Mouse (Mus musculus): ENCODE results near the gene Tnp2. TPM values are rescaled to one million over a fixed set of nuclear protein-coding genes. Genes with fewer than 3 reads are reported as not detected.

The Tnp2 gene
- total RNA-seq, 2 experiments from 2014 or later, result not detected

- no peak for DNase-seq
Measured at GRCm38 (mm10) chr16:10788866-10789265, 406 bp upstream of the Tnp2 start.

DNA sequence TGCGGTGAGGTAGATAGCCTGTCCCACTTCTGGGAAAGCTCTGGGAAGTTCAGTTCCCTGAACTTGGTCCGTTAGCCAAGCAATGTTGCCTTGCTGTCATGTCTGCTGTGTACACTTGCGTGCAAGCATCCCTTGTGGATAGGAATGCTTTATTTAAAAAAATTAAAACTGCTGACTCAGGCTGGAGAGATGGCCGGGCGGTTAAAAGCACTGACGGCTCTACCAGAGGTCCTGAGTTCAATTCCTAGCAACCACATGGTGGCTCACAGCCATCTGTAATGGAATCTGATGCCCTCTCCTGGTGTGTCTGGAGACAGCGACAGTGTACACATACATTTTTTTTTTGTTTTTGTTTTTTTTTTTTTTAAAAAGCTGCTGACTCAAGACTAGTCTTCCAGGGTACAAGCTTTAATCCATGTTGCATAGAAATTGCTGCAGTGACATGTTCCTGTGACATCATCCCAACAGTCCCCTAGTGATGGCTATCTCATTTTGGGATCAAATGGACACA is 857 bp downstream of the Tnp2 start:
- no peak for DNase-seq

GRCm38 (mm10) chr16:10786782-10787547 is 1.5 kb downstream of the Tnp2 start:
- peak; percentile 49 for DNase-seq

- DNase-seq, result peak; percentile 79
Measured at GRCm38 (mm10) chr16:10786288-10786687, 2.2 kb downstream of the Tnp2 start.

GRCm38 (mm10) chr16:10785371-10786231 is 2.9 kb downstream of the Tnp2 start, which contains the start of gene Socs1:
Socs1 (minus strand) TSS chr16:10785536.
- DNase-seq, result peak; percentile 93

GRCm38 (mm10) chr16:10784793-10785370 is 3.6 kb downstream of the Tnp2 start:
- DNase-seq, result peak; percentile 90

- peak; percentile 46 for DNase-seq
Measured at GRCm38 (mm10) chr16:10783883-10784792, 4.3 kb downstream of the Tnp2 start.

DNA sequence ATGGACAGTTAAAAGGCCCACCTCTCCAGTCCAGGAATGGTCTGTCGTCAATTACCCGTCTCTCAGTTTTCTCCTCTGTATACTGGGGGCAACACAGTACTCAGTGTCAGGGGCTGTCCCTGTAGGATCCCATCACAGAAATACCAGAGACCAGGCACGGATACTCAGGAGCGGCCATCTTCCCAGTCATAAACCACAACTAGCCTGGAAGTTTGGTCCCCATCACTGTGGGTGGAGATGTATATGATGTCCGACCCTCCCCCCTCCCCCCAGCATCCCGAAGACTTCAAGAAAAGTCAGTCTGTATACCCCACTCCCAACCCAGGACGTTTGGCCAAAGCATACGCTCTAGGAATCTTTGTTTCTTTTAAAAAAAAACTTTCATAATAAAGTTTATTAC is 5.0 kb downstream of the Tnp2 start:
- DNase-seq, result no peak

GRCm38 (mm10) chr16:10783152-10783434 is 5.4 kb downstream of the Tnp2 start:
- DNase-seq, result no peak

DNA sequence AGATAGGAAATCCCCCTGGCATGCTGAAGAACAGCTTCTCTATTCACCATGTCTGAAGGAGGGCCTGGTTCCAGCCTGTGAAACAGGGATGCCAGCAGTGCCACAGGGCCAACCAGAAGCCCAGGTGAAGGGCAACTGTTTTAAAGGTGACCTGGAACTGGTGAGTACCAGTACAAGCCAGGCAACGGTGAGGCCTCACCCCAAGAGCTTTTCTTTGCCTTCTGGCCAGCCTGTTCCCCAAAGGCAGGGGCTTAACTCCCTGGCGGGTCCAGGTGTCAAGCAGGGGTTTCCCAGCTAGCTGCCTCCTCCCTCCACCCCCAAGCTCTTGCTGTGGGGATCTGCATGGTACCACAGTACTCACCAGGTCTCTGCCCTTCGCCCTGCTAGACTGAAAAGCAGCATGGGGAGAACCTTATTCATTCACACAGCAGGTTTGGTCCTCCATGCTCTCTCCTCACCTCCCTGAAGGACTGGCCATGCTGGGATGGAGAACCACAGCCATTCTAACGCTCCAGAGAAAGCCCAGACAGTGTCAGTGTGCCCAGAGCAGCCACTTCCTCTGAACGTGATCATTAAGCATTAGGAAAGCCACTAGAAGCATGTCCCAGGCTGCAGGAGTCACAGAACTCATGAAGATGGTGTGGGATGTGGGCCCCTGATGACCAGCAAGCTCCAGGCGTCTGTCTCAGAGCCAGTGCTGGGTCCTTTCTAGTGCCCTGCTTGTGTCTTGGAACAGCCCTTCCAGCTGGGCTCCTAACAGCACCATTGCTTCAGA is 5.9 kb downstream of the Tnp2 start:
- no peak for DNase-seq

- DNase-seq, result no peak
Measured at GRCm38 (mm10) chr16:10781862-10782371, 6.5 kb downstream of the Tnp2 start.

- DNase-seq, result no peak
Measured at GRCm38 (mm10) chr16:10780631-10781120, 7.8 kb downstream of the Tnp2 start.

- no peak for DNase-seq
Measured at GRCm38 (mm10) chr16:10777579-10778160, 10.8 kb downstream of the Tnp2 start.

DNA sequence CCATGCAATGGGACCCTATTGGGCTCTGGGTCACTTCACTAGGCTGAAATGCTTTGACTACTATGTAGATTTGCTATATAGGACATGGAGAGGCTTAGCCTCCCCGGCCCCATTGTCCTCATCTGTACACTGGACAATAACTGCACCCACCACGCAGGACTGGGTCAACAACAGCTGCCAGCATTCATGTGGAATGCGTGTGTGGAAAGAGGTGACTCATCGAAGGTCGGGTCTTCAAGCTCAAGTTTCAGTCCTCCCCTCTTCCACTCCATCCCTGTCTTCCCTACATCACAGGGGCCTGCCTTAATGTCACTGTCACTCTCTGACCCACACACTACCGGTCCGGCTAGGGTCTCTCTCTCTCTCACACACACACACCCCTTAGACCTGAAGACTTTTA is 12.1 kb downstream of the Tnp2 start:
- no peak for DNase-seq

DNA sequence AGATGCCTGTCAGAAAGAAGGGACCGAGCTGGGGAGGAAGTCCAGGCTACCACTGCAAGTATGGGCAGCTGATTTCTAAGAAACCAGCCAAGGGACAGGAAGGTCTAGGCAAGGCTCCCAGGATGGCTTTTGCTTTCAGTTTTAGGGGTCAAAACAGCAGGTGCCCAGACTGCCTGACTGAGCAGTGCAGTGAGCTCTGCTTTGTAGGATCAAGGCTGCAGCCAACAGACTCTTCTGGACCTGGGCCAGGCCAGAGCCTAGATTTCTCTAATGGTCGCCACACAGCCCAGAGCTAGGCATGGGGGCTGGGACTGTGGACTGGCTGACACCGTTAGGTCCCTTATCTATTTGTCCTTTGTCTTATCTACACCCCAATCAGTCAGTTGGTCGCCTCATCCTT is 13.7 kb downstream of the Tnp2 start:
- no peak for DNase-seq

GRCm38 (mm10) chr16:10773543-10773942 is 14.9 kb downstream of the Tnp2 start:
- no peak for DNase-seq

- DNase-seq, result no peak
Measured at GRCm38 (mm10) chr16:10771769-10772510, 16.5 kb downstream of the Tnp2 start.

DNA sequence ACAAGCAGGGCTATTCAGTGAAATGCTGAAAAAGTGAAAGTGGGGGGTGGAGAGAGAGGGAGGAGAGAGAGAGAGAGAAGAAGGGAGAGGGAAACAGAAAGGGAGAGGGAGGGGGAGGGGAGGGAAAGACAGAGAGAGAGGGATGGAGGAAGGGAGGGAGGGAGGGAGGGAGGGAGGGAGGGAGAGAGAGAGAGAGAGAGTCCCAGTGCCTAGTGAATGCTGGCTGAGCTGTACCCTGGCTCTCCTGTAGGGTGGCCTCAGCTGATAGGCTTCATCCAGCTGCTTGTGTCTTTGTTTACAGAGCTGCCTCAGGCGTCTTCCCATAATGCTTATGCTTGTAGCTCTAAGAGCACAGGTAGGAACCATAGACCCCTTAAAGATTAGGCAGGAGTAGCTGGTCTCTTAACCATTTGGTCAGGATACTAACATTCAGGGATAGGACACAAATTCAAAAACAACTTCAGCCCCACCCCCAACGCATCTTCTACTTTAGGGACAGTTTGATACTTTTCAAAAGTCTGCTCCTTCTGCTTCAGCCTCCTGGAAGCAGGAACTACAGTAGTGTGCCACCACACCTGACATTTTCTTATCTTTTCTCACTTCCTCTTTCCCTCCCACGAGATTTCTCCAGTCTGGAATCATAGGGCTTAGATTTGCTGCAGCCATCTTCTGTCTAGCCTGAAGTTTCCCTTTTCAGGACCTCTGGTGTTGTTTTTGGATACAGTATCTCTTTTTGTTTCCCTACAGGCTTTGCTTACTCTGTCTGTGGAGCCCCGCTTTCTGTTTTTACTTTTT is 17.7 kb downstream of the Tnp2 start:
- DNase-seq, result no peak

DNA sequence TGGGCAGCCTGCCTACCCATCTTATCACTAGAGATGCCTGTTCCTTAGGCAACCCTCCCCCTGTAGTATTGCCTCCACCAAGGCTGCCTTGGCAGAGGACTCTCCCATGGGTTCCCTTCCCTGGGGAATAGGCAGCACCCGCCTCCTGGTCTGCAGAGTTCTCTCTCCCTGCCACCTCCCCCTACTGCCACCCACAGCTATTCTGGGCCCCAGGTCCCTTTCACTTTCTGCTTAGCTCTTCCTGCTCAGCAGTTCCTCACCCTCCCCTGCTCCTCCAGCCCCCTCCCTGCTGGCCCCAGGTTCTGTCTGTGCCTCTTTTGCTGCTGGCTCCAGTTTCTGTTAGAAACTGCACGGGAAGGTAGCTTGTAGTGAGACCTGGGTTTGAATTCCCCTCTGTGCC is 18.8 kb downstream of the Tnp2 start:
- no peak for DNase-seq
